Mouse (Mus musculus): ENCODE data around the gene Gpa33. TPM values are rescaled to one million over a fixed set of nuclear protein-coding genes. Genes with fewer than 3 reads are reported as not detected.
A peak's percentile ranks its signal among the peaks of the same experiment; 100 is the strongest.

Gene Gpa33
- polyA plus RNA-seq, 1 experiment from 2014 or later = not detected

DNA sequence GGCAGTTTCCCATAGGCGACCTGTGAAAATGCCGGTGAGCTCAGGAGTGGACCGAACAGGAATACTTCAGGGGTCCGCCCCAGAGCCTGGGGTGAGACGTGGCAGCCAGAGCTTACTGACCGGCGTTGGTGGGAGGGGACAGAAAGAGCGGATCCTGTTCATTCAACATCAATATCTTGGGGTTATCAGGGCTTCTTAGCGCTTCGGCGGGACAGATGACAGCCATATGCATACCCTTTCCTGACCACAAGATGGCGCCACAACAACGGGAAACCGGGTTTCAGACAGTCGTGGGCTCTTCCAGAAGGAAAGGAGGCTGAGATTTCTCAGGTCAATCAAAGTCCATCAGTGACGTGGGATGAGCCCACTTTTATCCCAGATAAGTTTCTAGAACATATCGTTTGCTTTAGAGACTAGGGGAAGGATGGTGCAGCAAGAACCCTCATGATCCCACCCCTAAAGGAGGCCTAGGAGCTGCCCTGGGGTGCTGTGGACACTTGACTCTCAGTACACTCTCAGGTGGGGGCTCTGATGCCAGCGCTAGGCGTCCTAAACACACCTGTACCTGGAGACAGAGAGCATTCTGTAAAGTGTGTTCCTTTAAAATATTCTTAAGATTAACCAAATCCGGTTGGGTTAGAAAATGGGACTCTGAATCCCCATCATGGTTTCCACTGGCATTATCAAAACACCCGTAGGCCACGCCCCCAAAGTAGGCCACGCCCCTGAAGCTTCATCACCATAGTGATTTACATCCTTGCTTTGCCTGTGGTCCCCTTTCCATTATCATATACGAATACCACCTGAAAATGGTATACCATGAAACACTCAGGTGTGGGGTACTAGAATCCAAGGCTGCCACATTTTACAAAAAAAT is 30.8 kb downstream of the Gpa33 start:
- Histone ChIP-seq H3K9me3 (ENCODE audit: low read length) (no peaks in the 10 kb centered on the region), H3K4me3 (ENCODE audit: low read depth, low read length) (no peak overlapping the region), H3K9ac (replicated peaks) (no peak overlapping the region), H3K27me3 (ENCODE audit: insufficient read depth, low read length) (peaks cover 16% of the 10 kb centered on the region; the same call in 1 of the 2 replicates), H3K4me2 (ENCODE audit: low read depth, low read length) (no peak overlapping the region), H3K27ac (ENCODE audit: low read depth) (no peak overlapping the region), H3K4me1 (ENCODE audit: insufficient read depth) (no peaks in the 10 kb centered on the region), H3K36me3 (replicated peaks; ENCODE audit: insufficient read depth, low read length) (no peaks in the 10 kb centered on the region)
- WGBS (ENCODE audit: insufficient replicate concordance) = 18% methylated on average over 24 of the region's 24 CpGs
- DNase-seq = peak; percentile 73
- ATAC-seq = peak; percentile 58; the same call in 1 of the 2 replicates
- TF ChIP-seq EP300 (IDR thresholded peaks at IDR 0.05; ENCODE audit: low read depth) (no peak), CTCF (IDR thresholded peaks at IDR 0.05; ENCODE audit: low read depth) (peak; percentile 89)

GRCm38 (mm10) chr1:166164580-166164979 is 34.5 kb downstream of the Gpa33 start:
- no peak overlapping the region for H3K4me3 ChIP-seq (ENCODE audit: low read depth, low read length)
- ATAC-seq (no peak), DNase-seq (no peak)
- no peak overlapping the region for H3K9ac ChIP-seq (replicated peaks)
- no peaks in the 10 kb centered on the region for H3K4me1 ChIP-seq (ENCODE audit: insufficient read depth)
- 80% methylated on average over 14 of the region's 14 CpGs for WGBS (ENCODE audit: insufficient replicate concordance)
- no peaks in the 10 kb centered on the region for H3K9me3 ChIP-seq (ENCODE audit: low read length)
- H3K4me2 ChIP-seq (ENCODE audit: low read depth, low read length) = no peak overlapping the region
- H3K27ac ChIP-seq (ENCODE audit: low read depth) = no peak overlapping the region
- no peak for TF ChIP-seq CTCF (IDR thresholded peaks at IDR 0.05; ENCODE audit: low read depth)
- H3K27me3 ChIP-seq (ENCODE audit: insufficient read depth, low read length) = peaks cover 10% of the 10 kb centered on the region; the same call in 1 of the 2 replicates
- H3K36me3 ChIP-seq (replicated peaks; ENCODE audit: insufficient read depth, low read length) = no peaks in the 10 kb centered on the region

DNA sequence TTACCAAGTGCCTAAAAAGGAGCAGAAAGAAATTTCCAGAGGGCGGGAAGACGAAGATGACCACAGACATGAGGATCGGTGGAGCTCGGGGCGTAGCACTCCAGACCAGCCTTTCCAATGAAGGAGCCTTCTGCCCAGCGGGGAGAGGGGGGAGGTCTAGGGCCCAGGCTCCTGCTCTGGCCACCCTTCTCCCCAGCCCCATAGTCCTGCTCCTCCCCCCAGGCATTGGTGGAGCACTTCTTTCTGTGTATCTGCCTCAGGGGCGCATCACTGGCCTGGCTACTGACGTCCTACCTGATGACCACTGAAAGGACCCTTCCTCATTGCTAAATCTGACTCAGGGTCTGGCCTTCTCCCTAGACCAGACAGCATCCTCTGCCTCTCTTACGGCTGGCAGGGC is 35.1 kb downstream of the Gpa33 start:
- H3K4me3 ChIP-seq (ENCODE audit: low read depth, low read length) = no peak overlapping the region
- no peaks in the 10 kb centered on the region for H3K4me1 ChIP-seq (ENCODE audit: insufficient read depth)
- no peak for ATAC-seq
- DNase-seq = no peak
- WGBS (ENCODE audit: insufficient replicate concordance) = 84% methylated on average over 9 of the region's 9 CpGs
- H3K36me3 ChIP-seq (replicated peaks; ENCODE audit: insufficient read depth, low read length) = no peaks in the 10 kb centered on the region
- H3K4me2 ChIP-seq (ENCODE audit: low read depth, low read length) = no peak overlapping the region
- no peak for TF ChIP-seq CTCF (IDR thresholded peaks at IDR 0.05; ENCODE audit: low read depth)
- no peak for TF ChIP-seq EP300 (IDR thresholded peaks at IDR 0.05; ENCODE audit: low read depth)
- H3K9ac ChIP-seq (replicated peaks) = no peak overlapping the region
- 0 out of 2 replicates have a peak, but pooled peaks cover 4% of the 10 kb centered on the region for H3K27me3 ChIP-seq (ENCODE audit: insufficient read depth, low read length)
- no peaks in the 10 kb centered on the region for H3K9me3 ChIP-seq (ENCODE audit: low read length)
- H3K27ac ChIP-seq (ENCODE audit: low read depth) = no peak overlapping the region

- Histone ChIP-seq H3K9me3 (ENCODE audit: low read length) (no peaks in the 10 kb centered on the region), H3K4me3 (ENCODE audit: low read depth, low read length) (no peak overlapping the region), H3K27me3 (ENCODE audit: insufficient read depth, low read length) (no peaks in the 10 kb centered on the region), H3K4me2 (ENCODE audit: low read depth, low read length) (no peak overlapping the region), H3K36me3 (replicated peaks; ENCODE audit: insufficient read depth, low read length) (no peaks in the 10 kb centered on the region), H3K9ac (replicated peaks) (no peak overlapping the region), H3K4me1 (ENCODE audit: insufficient read depth) (no peaks in the 10 kb centered on the region), H3K27ac (ENCODE audit: low read depth) (no peak overlapping the region)
- ATAC-seq (no peak), DNase-seq (no peak)
- WGBS (ENCODE audit: insufficient replicate concordance) = 80% methylated on average over 4 of the region's 4 CpGs
- TF ChIP-seq CTCF (IDR thresholded peaks at IDR 0.05; ENCODE audit: low read depth) = no peak
Measured at GRCm38 (mm10) chr1:166167405-166167804, 37.4 kb downstream of the Gpa33 start.

DNA sequence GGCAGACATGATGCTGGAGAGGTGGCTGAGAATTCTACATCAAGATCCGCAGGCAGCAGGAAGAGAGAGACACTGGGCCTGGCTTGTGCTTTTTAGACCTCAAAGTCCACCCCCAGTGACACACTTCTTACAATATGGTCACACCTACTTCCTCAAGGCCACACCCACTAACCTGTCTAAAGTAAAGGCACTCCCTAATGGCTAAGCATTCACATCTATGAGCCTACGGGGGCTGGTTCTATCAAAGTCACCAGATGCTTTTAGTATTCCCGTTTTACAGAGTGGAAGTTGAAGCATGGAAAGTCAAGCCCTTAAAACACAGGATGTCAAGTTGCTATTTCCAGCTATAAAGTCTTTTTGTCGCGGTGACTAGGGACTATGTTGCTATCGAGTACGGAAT is 38.0 kb downstream of the Gpa33 start:
- Histone ChIP-seq H3K27ac (ENCODE audit: low read depth) (no peak overlapping the region), H3K4me3 (ENCODE audit: low read depth, low read length) (no peak overlapping the region), H3K4me2 (ENCODE audit: low read depth, low read length) (no peak overlapping the region), H3K4me1 (ENCODE audit: insufficient read depth) (no peaks in the 10 kb centered on the region), H3K9ac (replicated peaks) (no peak overlapping the region), H3K27me3 (ENCODE audit: insufficient read depth, low read length) (no peaks in the 10 kb centered on the region), H3K9me3 (ENCODE audit: low read length) (no peaks in the 10 kb centered on the region), H3K36me3 (replicated peaks; ENCODE audit: insufficient read depth, low read length) (no peaks in the 10 kb centered on the region)
- DNase-seq (no peak), ATAC-seq (no peak)
- TF ChIP-seq EP300 (IDR thresholded peaks at IDR 0.05; ENCODE audit: low read depth) (no peak), CTCF (IDR thresholded peaks at IDR 0.05; ENCODE audit: low read depth) (no peak)
- WGBS (ENCODE audit: insufficient replicate concordance) = 83% methylated on average over 7 of the region's 7 CpGs

DNA sequence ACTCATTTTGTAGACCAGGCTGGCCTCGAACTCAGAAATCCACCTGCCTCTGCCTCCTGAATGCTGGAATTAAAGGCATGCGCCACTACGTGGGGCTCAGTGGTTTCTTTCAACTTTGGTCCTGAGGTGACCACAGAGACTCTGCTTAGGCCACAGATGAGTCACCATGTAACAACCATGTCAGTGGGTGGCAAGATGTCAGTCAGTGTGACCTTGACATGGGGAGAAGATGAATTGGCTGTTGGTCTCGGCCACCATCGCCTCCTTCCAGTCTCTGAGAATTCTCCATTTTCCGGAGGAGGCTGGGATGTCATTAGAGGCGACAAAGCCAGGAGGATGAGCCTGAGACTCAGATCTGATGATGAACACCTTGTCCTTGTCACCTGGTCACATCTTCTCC is 39.7 kb downstream of the Gpa33 start:
- 70% methylated on average over 7 of the region's 7 CpGs for WGBS (ENCODE audit: insufficient replicate concordance)
- Histone ChIP-seq H3K4me2 (ENCODE audit: low read depth, low read length) (no peak overlapping the region), H3K9me3 (ENCODE audit: low read length) (no peaks in the 10 kb centered on the region), H3K36me3 (replicated peaks; ENCODE audit: insufficient read depth, low read length) (no peaks in the 10 kb centered on the region), H3K27ac (ENCODE audit: low read depth) (no peak overlapping the region), H3K9ac (replicated peaks) (no peak overlapping the region), H3K4me3 (ENCODE audit: low read depth, low read length) (no peak overlapping the region), H3K27me3 (ENCODE audit: insufficient read depth, low read length) (no peaks in the 10 kb centered on the region), H3K4me1 (ENCODE audit: insufficient read depth) (no peaks in the 10 kb centered on the region)
- TF ChIP-seq EP300 (IDR thresholded peaks at IDR 0.05; ENCODE audit: low read depth) = no peak
- no peak for TF ChIP-seq CTCF (IDR thresholded peaks at IDR 0.05; ENCODE audit: low read depth)
- DNase-seq = no peak
- ATAC-seq = no peak
